Mouse (Mus musculus) forebrain, embryonic 12.5 days (tissue): Measurements from ENCODE around the gene Prpsap1. TPM values are rescaled to one million over a fixed set of nuclear protein-coding genes. Genes with fewer than 3 reads are reported as not detected.
"Not testable (repeated sequence)": the region's sequence is repeated elsewhere in the genome, so short reads cannot be mapped to it uniquely, and the experiment has no call there.

Source experiments
- ATAC-seq: fragments of 200-750 bp; cut with Nextera tagmentation; 2 replicates; pipeline ENCODE4 v1.8.0; 2017; ENCODE audit warnings: moderate TSS enrichment; ENCODE audit not compliant: low FRiP score
- H3K27ac ChIP-seq: fragments of 300-500 bp; sonication (generic); 2 replicates; pipeline ENCODE4 v1.5.1; 2016; ENCODE audit warnings: mild to moderate bottlenecking
- H3K27me3 ChIP-seq: fragments of 300-500 bp; sonication (generic); 2 replicates; pipeline ENCODE4 v1.6.1; 2016; ENCODE audit warnings: mild to moderate bottlenecking
- H3K36me3 ChIP-seq: fragments of 300-500 bp; sonication (generic); replicated peaks from 2 replicates; pipeline ENCODE4 v1.6.1; 2016; ENCODE audit warnings: mild to moderate bottlenecking
- H3K4me1 ChIP-seq: fragments of 300-500 bp; sonication (generic); 2 replicates; pipeline ENCODE4 v1.6.1; 2016
- H3K4me2 ChIP-seq: fragments of 300-500 bp; sonication (generic); 2 replicates; pipeline ENCODE4 v1.6.1; 2016; ENCODE audit warnings: mild to moderate bottlenecking, moderate library complexity
- H3K4me3 ChIP-seq: fragments of 300-500 bp; sonication (generic); replicated peaks from 2 replicates; pipeline ENCODE4 v1.5.1; 2016; ENCODE audit warnings: mild to moderate bottlenecking
- H3K9ac ChIP-seq: fragments of 300-500 bp; sonication (generic); 2 replicates; pipeline ENCODE4 v1.6.1; 2016; ENCODE audit warnings: mild to moderate bottlenecking
- H3K9me3 ChIP-seq: fragments of 300-500 bp; sonication (generic); 2 replicates; pipeline ENCODE4 v1.6.1; 2016
- WGBS: fragments of 180-500 bp; shearing (Covaris S2); methylation state at CpG from one replicate; pipeline ENCODE4 v1.1.7; 2016; 5-methylcytosine and 5-hydroxymethylcytosine counted together
- polyA plus RNA-seq: library from polyadenylated mRNA; unstranded; fragments of >200 nt; fragmentation: Nextera tagmentation; extraction: Ambion mirVana; gene quantifications from 2 replicates; pipeline ENCODE4 v1.2.1, GENCODE M21; 2016

Gene Prpsap1
- polyA plus RNA-seq, 1 experiment from 2014 or later: 176 TPM

GRCm38 (mm10) chr11:116511301-116511868 is 17.4 kb upstream of the Prpsap1 start:
- Histone ChIP-seq H3K4me2 (no peak overlapping the region), H3K9me3 (no peaks in the 10 kb centered on the region), H3K27me3 (peaks cover 14% of the 10 kb centered on the region; the same call in 1 of the 2 replicates), H3K4me1 (peaks cover 7% of the 10 kb centered on the region; the same call in 1 of the 2 replicates), H3K9ac (no peak overlapping the region), H3K4me3 (no peak overlapping the region), H3K27ac (no peak overlapping the region), H3K36me3 (no peaks in the 10 kb centered on the region)
- WGBS: 77% methylated on average over 7 of the region's 7 CpGs
- no peak for ATAC-seq

- ATAC-seq: no peak
- H3K27me3 ChIP-seq: 0 out of 2 replicates have a peak, but pooled peaks cover 1% of the 10 kb centered on the region
- H3K36me3 ChIP-seq: no peaks in the 10 kb centered on the region
- no peak overlapping the region for H3K27ac ChIP-seq
- 71% methylated on average over 2 of the region's 2 CpGs for WGBS
- no peak overlapping the region for H3K4me2 ChIP-seq
- no peaks in the 10 kb centered on the region for H3K4me1 ChIP-seq
- H3K9ac ChIP-seq: no peak overlapping the region
- H3K9me3 ChIP-seq: no peaks in the 10 kb centered on the region
- no peak overlapping the region for H3K4me3 ChIP-seq
These were observed 14.7 kb upstream of the Prpsap1 start for GRCm38 (mm10) chr11:116508689-116509088.

GRCm38 (mm10) chr11:116506151-116506875 is 12.3 kb upstream of the Prpsap1 start:
- H3K4me3 ChIP-seq: no peak overlapping the region
- no peak overlapping the region for H3K9ac ChIP-seq
- H3K4me2 ChIP-seq: no peak overlapping the region
- ATAC-seq: no peak
- WGBS: 89% methylated on average over 17 of the region's 17 CpGs
- H3K36me3 ChIP-seq: no peaks in the 10 kb centered on the region
- H3K27ac ChIP-seq: no peak overlapping the region
- H3K27me3 ChIP-seq: no peaks in the 10 kb centered on the region
- no peaks in the 10 kb centered on the region for H3K9me3 ChIP-seq
- H3K4me1 ChIP-seq: 0 out of 2 replicates have a peak, but pooled peaks cover under 1% of the 10 kb centered on the region

GRCm38 (mm10) chr11:116505573-116505972 is 11.6 kb upstream of the Prpsap1 start:
- H3K4me2 ChIP-seq: no peak overlapping the region
- H3K9ac ChIP-seq: no peak overlapping the region
- ATAC-seq: no peak
- no peaks in the 10 kb centered on the region for H3K27me3 ChIP-seq
- no peaks in the 10 kb centered on the region for H3K9me3 ChIP-seq
- no peaks in the 10 kb centered on the region for H3K36me3 ChIP-seq
- 0 out of 2 replicates have a peak, but pooled peaks cover 3% of the 10 kb centered on the region for H3K4me1 ChIP-seq
- H3K4me3 ChIP-seq: no peak overlapping the region
- 78% methylated on average over 5 of the region's 5 CpGs for WGBS
- H3K27ac ChIP-seq: no peak overlapping the region

- Histone ChIP-seq H3K4me2 (no peak overlapping the region), H3K27me3 (no peaks in the 10 kb centered on the region), H3K36me3 (no peaks in the 10 kb centered on the region), H3K4me1 (0 out of 2 replicates have a peak, but pooled peaks cover 3% of the 10 kb centered on the region), H3K27ac (no peak overlapping the region), H3K9ac (no peak overlapping the region), H3K9me3 (no peaks in the 10 kb centered on the region), H3K4me3 (no peak overlapping the region)
- no peak for ATAC-seq
- 90% methylated on average over 17 of the region's 17 CpGs for WGBS
These were observed 10.5 kb upstream of the Prpsap1 start for GRCm38 (mm10) chr11:116504516-116504915.

GRCm38 (mm10) chr11:116501005-116501746 is 7.2 kb upstream of the Prpsap1 start:
- Histone ChIP-seq H3K4me2 (no peak overlapping the region), H3K9me3 (no peaks in the 10 kb centered on the region), H3K4me1 (0 out of 2 replicates have a peak, but pooled peaks cover 3% of the 10 kb centered on the region), H3K9ac (no peak overlapping the region), H3K27ac (no peak overlapping the region), H3K27me3 (no peaks in the 10 kb centered on the region), H3K36me3 (no peaks in the 10 kb centered on the region), H3K4me3 (no peak overlapping the region)
- 29% methylated on average over 7 of the region's 7 CpGs for WGBS
- ATAC-seq: peak; percentile 65

GRCm38 (mm10) chr11:116499018-116499417 is 5.0 kb upstream of the Prpsap1 start:
- Histone ChIP-seq H3K27ac (no peak overlapping the region), H3K4me1 (peaks cover 8% of the 10 kb centered on the region; the same call in 1 of the 2 replicates), H3K27me3 (no peaks in the 10 kb centered on the region), H3K4me3 (no peak overlapping the region), H3K4me2 (peak overlapping the region; percentile 37), H3K9ac (no peak overlapping the region), H3K36me3 (no peaks in the 10 kb centered on the region), H3K9me3 (no peaks in the 10 kb centered on the region)
- 62% methylated on average over 6 of the region's 6 CpGs for WGBS
- no peak for ATAC-seq

- Histone ChIP-seq H3K4me1 (peaks cover 10% of the 10 kb centered on the region), H3K9me3 (no peaks in the 10 kb centered on the region), H3K4me3 (0 out of 2 replicates have a peak overlapping the region, but pooled peaks have one; percentile 3), H3K36me3 (no peaks in the 10 kb centered on the region), H3K9ac (no peak overlapping the region), H3K27me3 (no peaks in the 10 kb centered on the region), H3K27ac (no peak overlapping the region), H3K4me2 (peak overlapping the region; percentile 37)
- 32% methylated on average over 34 of the region's 34 CpGs for WGBS
- ATAC-seq: no peak
These were observed 4.6 kb upstream of the Prpsap1 start for GRCm38 (mm10) chr11:116498596-116498995.

GRCm38 (mm10) chr11:116497313-116497712 is 3.3 kb upstream of the Prpsap1 start:
- H3K27me3 ChIP-seq: no peaks in the 10 kb centered on the region
- no peak overlapping the region for H3K4me3 ChIP-seq
- no peaks in the 10 kb centered on the region for H3K36me3 ChIP-seq
- no peak for ATAC-seq
- WGBS: 85% methylated on average over 4 of the region's 4 CpGs
- H3K4me2 ChIP-seq: no peak overlapping the region
- H3K27ac ChIP-seq: no peak overlapping the region
- H3K4me1 ChIP-seq: peaks cover 10% of the 10 kb centered on the region
- no peak overlapping the region for H3K9ac ChIP-seq
- H3K9me3 ChIP-seq: no peaks in the 10 kb centered on the region

GRCm38 (mm10) chr11:116494474-116495174 is 622 bp upstream of the Prpsap1 start:
- H3K36me3 ChIP-seq: no peaks in the 10 kb centered on the region
- H3K9ac ChIP-seq: no peak overlapping the region
- H3K27me3 ChIP-seq: 0 out of 2 replicates have a peak, but pooled peaks cover 4% of the 10 kb centered on the region
- no peak overlapping the region for H3K4me2 ChIP-seq
- no peak overlapping the region for H3K27ac ChIP-seq
- H3K4me1 ChIP-seq: peaks cover 11% of the 10 kb centered on the region
- H3K4me3 ChIP-seq: no peak overlapping the region
- WGBS: 70% methylated on average over 13 of the region's 13 CpGs
- ATAC-seq: no peak
- no peaks in the 10 kb centered on the region for H3K9me3 ChIP-seq

- 85% methylated on average over 5 of the region's 5 CpGs for WGBS
- H3K9me3 ChIP-seq: no peaks in the 10 kb centered on the region
- H3K9ac ChIP-seq: no peak overlapping the region
- 0 out of 2 replicates have a peak, but pooled peaks cover 4% of the 10 kb centered on the region for H3K27me3 ChIP-seq
- no peak overlapping the region for H3K4me3 ChIP-seq
- ATAC-seq: no peak
- no peak overlapping the region for H3K27ac ChIP-seq
- no peak overlapping the region for H3K4me2 ChIP-seq
- H3K4me1 ChIP-seq: peaks cover 19% of the 10 kb centered on the region
- H3K36me3 ChIP-seq: no peaks in the 10 kb centered on the region
These were observed 811 bp downstream of the Prpsap1 start for GRCm38 (mm10) chr11:116493191-116493590.

- not testable (repeated sequence) for H3K4me2 ChIP-seq, ATAC-seq, H3K36me3 ChIP-seq, H3K4me3 ChIP-seq, H3K9me3 ChIP-seq, H3K9ac ChIP-seq, H3K27me3 ChIP-seq, H3K27ac ChIP-seq
- WGBS: 77% methylated on average over 1 of the region's 1 CpGs
- H3K4me1 ChIP-seq: peaks cover 19% of the 10 kb centered on the region
These were observed 1.5 kb downstream of the Prpsap1 start for GRCm38 (mm10) chr11:116492507-116492906.
